Mouse (Mus musculus) brain, embryonic 14.5 days (tissue): ENCODE results near the gene Robo4. TPM values are rescaled to one million over a fixed set of nuclear protein-coding genes. Genes with fewer than 3 reads are reported as not detected.

Experiments used
- DNase-seq: peaks from one replicate; pipeline ENCODE4 v3.0.0-alpha.2; 2011; ENCODE audit warnings: low read depth
- CTCF ChIP-seq: fragments of 200-500 bp; IDR thresholded peaks from 2 replicates; pipeline ENCODE4 v1.5.1; 2012; ENCODE audit warnings: inconsistent platforms, mild to moderate bottlenecking, moderate library complexity, borderline replicate concordance; ENCODE audit not compliant: insufficient read depth, insufficient read length; ENCODE audit errors: extremely low read depth
- POLR2A ChIP-seq: fragments of 200-500 bp; IDR thresholded peaks from 2 replicates; pipeline ENCODE4 v1.6.1; 2012; ENCODE audit warnings: mild to moderate bottlenecking, inconsistent platforms, borderline replicate concordance; ENCODE audit not compliant: poor library complexity, insufficient read depth, insufficient read length, severe bottlenecking; ENCODE audit errors: extremely low read depth
- polyA plus RNA-seq: library from polyadenylated mRNA; depleted of rRNA; stranded (reverse); fragments of >200 nt; gene quantifications from 2 replicates; pipeline ENCODE4 v1.2.3, GENCODE M21; 2012; rRNA removed

Gene Robo4
- polyA plus RNA-seq, 1 experiment = 7.2 TPM

GRCm38 (mm10) chr9:37456481-37456910 lies 54.8 kb downstream of the Robo4 start:
- peak; percentile 96 for DNase-seq
- TF ChIP-seq POLR2A (no peak), CTCF (no peak)

- DNase-seq = no peak
- TF ChIP-seq CTCF = no peak
- TF ChIP-seq POLR2A = no peak
Observed at GRCm38 (mm10) chr9:37457151-37457550, 55.5 kb downstream of the Robo4 start.

GRCm38 (mm10) chr9:37459665-37460042 lies 58.0 kb downstream of the Robo4 start:
- TF ChIP-seq CTCF (no peak), POLR2A (no peak)
- peak; percentile 25 for DNase-seq

- no peak for TF ChIP-seq CTCF
- peak; percentile 41; the same call in 1 of the 2 replicates for TF ChIP-seq POLR2A
- peak; percentile 64 for DNase-seq
Observed at GRCm38 (mm10) chr9:37460043-37460960, 58.6 kb downstream of the Robo4 start.

GRCm38 (mm10) chr9:37460961-37461340 lies 59.3 kb downstream of the Robo4 start:
- TF ChIP-seq POLR2A = no peak
- no peak for TF ChIP-seq CTCF
- no peak for DNase-seq

- TF ChIP-seq POLR2A (no peak), CTCF (no peak)
- peak; percentile 16 for DNase-seq
Observed at GRCm38 (mm10) chr9:37461571-37461970, 59.9 kb downstream of the Robo4 start.

GRCm38 (mm10) chr9:37462764-37463163 lies 61.1 kb downstream of the Robo4 start:
- TF ChIP-seq POLR2A (no peak), CTCF (peak; percentile 58; the same call in 1 of the 2 replicates)
- DNase-seq = peak; percentile 84

Other genes starting within 250 kb of the Robo4 start
- 4.7 and 4.8 TPM in 2 replicates for gene Tmem218, start 193.7 kb upstream of the Robo4 start, polyA plus RNA-seq
- gene Slc37a2, start 146.2 kb upstream of the Robo4 start, polyA plus RNA-seq = 1.5 and 1.6 TPM in 2 replicates
- 3.2 and 3.3 TPM in 2 replicates for gene Ccdc15, start 53.5 kb upstream of the Robo4 start, polyA plus RNA-seq
- gene Hepacam, start 34.5 kb upstream of the Robo4 start, polyA plus RNA-seq = 5.0 and 10.8 TPM in 2 replicates
- 33.5 and 41.6 TPM in 2 replicates for gene Robo3, start 31.3 kb downstream of the Robo4 start, polyA plus RNA-seq
- 65.0 and 72.6 TPM in 2 replicates for gene Msantd2, start 87.4 kb downstream of the Robo4 start, polyA plus RNA-seq
- 32.6 and 34.7 TPM in 2 replicates for gene Esam, start 126.2 kb downstream of the Robo4 start, polyA plus RNA-seq
- 2.9 and 4.3 TPM in 2 replicates for gene Vsig2, start 137.4 kb downstream of the Robo4 start, polyA plus RNA-seq
- gene Nrgn, start 151.0 kb downstream of the Robo4 start, polyA plus RNA-seq = 9.2 and 12.3 TPM in 2 replicates
- 5.7 and 7.8 TPM in 2 replicates for gene Siae, start 153.8 kb downstream of the Robo4 start, polyA plus RNA-seq
- 4.4 and 4.8 TPM in 2 replicates for gene Spa17, start 211.8 kb downstream of the Robo4 start, polyA plus RNA-seq